Mouse (Mus musculus): Measurements from ENCODE around the gene Tmem94.

The Tmem94 gene

GRCm38 (mm10) chr11:115808696-115809310, 43.6 kb downstream of the Tmem94 start:
- DNase-seq (ENCODE audit: low spot score), result no peak

DNA sequence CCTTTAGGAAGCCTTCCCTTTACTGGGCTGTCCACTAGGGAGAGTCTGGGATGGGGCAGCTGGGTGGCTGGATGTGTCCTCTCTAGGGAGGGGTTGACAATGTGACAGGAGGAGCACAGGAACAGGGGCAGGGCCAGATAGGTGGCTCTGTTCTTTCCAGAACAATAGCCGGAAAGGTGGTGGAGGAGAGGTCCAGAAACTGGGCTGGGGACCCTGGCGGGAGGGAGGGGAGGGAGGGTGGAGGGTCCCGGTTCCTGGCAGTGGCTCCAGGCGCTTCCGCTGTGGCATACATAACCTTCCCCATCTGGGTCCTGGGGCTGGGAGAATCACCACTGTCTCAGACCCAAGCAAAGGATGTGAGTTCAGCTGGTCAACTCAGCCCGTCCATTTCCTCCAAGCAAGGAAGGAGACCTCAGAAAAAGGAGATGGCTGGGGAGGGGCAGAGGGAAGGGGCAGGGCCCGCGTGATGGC, 44.1 kb downstream of the Tmem94 start:
- DNase-seq (ENCODE audit: low spot score), result no peak

DNA sequence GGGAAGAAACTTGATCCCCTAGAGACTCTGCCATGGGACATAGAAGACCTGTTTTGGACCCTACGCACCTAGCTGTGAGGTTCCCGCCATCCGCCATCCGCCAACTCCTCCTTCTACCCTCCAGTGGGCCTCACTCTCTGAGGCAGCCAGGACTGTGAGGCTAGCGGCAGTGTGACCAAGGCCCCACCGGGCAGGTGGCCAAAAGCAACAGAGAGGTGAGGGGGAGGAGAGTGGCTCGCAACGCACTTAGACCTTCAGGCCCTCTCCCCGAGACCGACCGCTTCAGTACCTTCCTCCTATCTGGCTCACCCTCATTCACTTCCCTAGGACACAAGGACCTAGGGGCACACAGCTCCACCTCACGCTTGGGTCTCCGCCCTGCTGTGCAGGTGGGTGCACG, 45.1 kb downstream of the Tmem94 start:
- no peak for DNase-seq (ENCODE audit: low spot score)

DNA sequence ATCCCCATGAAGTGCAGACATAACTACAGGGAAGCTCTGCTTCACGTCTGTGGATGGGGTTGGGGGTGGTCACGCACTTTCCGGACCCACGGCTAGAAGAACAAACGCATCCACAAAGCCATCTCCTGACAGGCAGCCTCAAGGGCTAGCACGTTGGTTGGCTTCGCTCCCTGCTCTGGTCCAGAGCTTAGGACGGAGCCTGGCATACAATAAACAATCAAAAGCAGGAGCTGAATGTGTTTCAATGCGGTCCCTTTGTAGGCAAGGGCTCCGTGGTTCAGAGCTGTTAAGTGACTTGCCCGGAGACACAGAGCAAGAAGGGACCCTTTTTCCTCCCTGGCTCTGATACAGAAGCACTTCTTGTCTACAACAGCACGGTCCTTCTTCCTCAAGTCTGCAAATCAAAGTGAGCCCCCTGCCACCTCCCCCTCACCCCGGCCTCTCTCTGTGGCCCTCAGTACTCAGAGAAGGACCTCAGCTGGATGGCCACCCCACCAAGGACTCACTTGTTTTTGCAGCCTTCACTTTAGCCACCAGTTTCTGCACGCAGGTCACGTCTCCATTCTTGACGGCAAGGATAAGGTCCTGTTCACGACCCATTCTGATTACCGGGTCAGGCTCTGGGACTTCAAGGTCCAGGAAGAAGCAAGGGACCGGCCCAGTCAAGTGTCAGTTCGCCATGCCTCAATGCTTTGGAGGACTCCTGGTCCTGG, 46.3 kb downstream of the Tmem94 start:
- DNase-seq (ENCODE audit: low spot score), result no peak

DNA sequence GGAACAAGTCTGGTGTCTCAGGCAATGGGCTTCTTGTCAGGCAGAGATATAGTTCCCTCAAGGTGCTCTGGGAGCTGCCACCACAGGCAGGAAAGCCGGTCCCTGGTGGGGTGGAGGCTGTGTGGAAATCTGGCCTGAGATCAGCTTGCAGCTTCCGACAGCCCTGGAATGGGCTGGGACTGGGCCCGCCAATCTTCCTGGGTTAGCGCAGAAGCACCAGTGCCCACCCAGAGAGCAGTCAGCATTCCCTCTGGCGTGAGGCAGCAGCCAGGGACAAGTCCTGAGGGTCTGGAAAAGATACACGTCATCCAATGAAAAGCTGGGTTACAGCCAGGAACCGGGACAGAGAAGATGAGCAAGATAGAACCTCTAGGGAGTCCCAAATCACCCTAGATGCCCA, 46.9 kb downstream of the Tmem94 start:
- DNase-seq (ENCODE audit: low spot score), result no peak

GRCm38 (mm10) chr11:115812533-115813420, 47.5 kb downstream of the Tmem94 start:
- no peak for DNase-seq (ENCODE audit: low spot score)

GRCm38 (mm10) chr11:115813507-115814296, 48.5 kb downstream of the Tmem94 start, which contains the start of gene Caskin2:
Caskin2 (minus strand) TSS chr11:115813639.
- DNase-seq (ENCODE audit: low spot score), result peak; percentile 85

GRCm38 (mm10) chr11:115814605-115815450, 49.6 kb downstream of the Tmem94 start, which contains the start of gene Tsen54:
Tsen54 (plus strand) TSS chr11:115814724.
- DNase-seq (ENCODE audit: low spot score), result peak; percentile 48

DNA sequence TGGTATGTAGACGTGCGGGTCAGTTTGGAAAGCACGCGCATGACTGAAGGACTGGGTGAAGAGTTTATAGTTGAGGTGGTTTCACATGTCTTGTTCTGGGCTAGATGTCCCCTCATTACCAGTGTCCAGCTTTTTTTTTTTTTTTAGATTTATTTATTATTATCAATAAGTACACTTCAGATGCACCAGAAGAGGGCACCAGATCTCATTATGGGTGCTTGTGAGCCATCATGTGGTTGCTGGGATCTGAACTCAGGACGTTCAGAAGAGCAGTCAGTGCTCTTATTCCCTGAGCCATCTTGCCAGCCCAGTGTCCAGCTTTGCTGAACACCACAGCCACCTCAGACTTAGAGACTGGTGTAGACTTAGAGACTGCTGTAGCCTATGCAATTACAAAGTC, 52.1 kb downstream of the Tmem94 start:
- no peak for DNase-seq (ENCODE audit: low spot score)

- DNase-seq (ENCODE audit: low spot score), result no peak
These were observed 54.8 kb downstream of the Tmem94 start for GRCm38 (mm10) chr11:115819915-115820623.

- DNase-seq (ENCODE audit: low spot score), result no peak
These were observed 55.8 kb downstream of the Tmem94 start for GRCm38 (mm10) chr11:115821001-115821400.

GRCm38 (mm10) chr11:115823774-115824740, 58.8 kb downstream of the Tmem94 start, which contains the start of gene Llgl2:
Llgl2 (plus strand) TSS chr11:115824049.
- DNase-seq (ENCODE audit: low spot score), result no peak

DNA sequence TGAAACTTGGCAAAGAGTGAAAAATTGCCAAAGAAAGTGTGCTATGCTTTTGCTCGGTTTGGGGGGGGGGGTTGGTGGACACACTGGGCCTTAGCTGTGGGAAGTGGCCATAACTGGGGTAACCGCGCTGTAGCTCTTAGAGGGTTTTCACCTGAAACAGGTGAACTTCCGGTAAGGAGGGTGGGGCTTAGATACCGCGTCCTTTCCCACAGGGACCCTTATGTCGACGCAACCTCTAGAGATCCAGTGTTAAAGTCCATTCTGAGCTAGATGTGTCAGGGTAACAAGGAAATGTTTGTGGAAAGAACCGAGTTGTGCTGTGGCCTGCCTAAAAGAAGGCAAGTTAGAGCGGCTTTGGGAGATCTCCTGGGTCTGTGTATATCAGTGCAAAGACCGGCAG, 59.6 kb downstream of the Tmem94 start:
- no peak for DNase-seq (ENCODE audit: low spot score)

- no peak for DNase-seq (ENCODE audit: low spot score)
These were observed 61.3 kb downstream of the Tmem94 start for GRCm38 (mm10) chr11:115826487-115826886.

DNA sequence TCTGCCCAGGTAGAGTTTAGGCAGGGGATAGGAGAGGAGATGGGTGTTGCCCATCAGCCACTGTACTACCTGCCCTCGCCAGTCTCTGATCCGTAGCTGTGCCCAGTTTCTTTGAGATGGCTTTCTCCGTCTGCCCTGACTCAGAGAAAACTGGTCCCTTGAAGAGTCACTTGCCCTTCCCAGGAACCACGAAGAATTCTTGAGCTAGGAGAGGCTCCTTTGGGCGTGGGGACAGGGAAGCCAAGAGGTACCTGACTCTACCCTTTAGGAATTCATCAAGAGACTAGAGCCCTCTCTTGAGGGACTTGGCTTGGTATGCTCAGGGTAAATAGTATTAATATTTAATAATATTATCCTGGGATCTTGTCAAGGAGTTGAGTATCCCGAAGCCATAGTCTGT, 62.4 kb downstream of the Tmem94 start:
- no peak for DNase-seq (ENCODE audit: low spot score)

- no peak for DNase-seq (ENCODE audit: low spot score)
These were observed 63.8 kb downstream of the Tmem94 start for GRCm38 (mm10) chr11:115829036-115829435.

DNA sequence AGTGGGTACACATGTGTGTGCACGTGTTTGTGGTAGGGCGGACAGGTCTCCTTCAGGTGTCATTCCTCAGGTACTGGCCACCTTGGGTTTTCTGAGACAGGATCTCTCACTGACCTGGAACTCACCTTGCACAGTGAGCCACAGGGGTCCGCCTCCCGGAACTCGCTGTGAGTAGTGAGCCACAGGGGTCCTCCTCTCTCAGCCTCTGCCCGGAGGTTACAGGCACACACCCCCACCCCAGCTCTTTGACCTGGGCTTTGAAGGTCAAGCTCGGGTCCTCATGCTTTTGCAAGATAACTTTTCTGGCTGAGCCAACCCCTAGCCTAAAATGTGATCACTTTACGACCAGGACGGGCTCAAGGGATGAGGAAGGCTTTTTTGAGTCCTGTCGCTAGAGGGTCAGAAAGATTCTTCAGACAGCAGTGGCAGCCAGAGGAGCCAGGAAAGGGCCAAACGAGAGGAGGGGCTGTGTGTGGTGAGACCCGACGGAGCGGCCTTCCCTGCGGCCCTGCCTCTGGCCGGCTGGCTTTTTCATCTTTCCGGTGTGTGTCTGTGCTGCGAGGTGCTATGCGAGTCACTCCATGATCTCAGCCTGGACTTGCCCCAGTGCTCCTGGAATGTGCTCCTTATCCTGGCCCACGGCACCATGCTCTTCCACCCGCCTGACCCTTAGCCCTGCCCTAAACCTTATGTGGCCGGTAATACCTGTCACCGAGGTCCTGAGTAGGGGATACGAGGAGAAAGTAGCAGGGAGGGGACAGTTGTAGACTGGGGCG, 65.5 kb downstream of the Tmem94 start:
- no peak for DNase-seq (ENCODE audit: low spot score)

DNA sequence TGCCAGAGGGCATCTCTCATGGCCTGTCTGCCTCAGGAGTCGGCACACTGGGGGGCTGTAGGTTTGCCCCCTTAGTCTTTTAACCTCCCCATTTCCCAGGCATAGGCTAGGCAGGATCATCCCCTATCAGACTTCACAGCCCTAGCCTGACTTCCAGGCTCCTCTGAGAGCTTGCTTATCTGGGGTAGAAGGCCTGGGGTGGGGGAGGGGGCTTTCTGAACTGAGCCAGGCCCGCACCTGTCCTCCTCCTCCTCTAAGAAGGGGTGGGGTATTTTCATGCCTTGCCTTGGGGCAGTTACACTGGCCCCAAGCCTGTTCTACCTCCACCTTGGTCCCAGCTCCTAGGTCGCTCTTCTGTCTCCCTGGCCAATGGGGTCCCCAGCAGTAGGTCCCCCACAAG, 66.3 kb downstream of the Tmem94 start:
- DNase-seq (ENCODE audit: low spot score), result no peak

Data from left cerebral cortex, adult 11 months (tissue).